Mouse (Mus musculus): ENCODE measurements around the gene Prdx6. TPM values are rescaled to one million over a fixed set of nuclear protein-coding genes. Genes with fewer than 3 reads are reported as not detected.
"Not testable (repeated sequence)": the region's sequence is repeated elsewhere in the genome, so short reads cannot be mapped to it uniquely, and the experiment has no call there.

The Prdx6 gene
- total RNA-seq, 2 experiments from 2014 or later: 300 to 347 TPM

GRCm38 (mm10) chr1:161252365-161252764, 1.3 kb upstream of the Prdx6 start:
- no peak for DNase-seq (ENCODE audit: extremely low spot score in 1 of 2, low spot score in 1 of 2)

DNA sequence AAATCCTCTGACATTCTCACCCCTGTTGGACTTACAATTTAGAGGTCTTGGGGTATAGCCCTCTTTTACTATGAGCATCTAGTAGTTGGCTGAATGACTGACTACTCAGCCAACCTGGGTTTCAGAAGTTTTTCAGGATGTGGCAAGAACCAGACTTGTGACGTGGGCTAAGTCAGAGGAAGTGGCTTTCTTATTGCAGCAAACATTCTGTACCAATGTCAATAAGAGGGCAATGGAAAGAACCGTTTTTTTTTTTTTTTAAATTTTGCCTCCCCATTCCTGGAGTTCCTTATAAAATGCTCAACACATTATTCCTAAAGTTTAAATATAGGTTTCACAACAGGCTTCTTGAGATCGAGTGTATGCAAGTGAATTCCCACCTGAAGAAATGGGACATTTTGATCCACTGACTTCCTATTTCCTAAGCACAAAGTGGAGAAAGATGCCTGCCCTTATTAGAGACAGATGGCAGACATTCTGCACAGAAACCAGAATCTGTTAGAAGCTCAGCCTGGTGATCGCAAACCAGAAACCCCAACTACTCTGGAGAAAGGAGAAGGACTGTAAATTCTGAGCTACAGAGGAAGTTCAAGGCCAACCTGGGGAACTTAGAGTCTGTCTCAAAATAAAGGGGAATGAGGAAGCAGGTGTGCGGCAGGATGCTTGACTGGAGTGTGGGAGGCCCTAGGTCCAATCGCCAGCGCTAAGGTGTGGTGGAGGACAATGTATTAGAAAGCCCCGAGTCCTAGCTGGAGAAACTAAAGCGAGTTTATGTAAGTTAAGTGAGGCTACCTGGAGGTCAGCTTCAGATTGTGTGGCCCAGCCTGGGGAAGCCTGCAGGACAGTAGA, 622 bp upstream of the Prdx6 start:
- no peak for DNase-seq (ENCODE audit: extremely low spot score in 1 of 2, low spot score in 1 of 2)

GRCm38 (mm10) chr1:161250031-161250603, 902 bp downstream of the Prdx6 start:
- DNase-seq (ENCODE audit: extremely low spot score in 1 of 2, low spot score in 1 of 2): peak; percentile 13 to 33

GRCm38 (mm10) chr1:161249442-161249841, 1.6 kb downstream of the Prdx6 start:
- DNase-seq (ENCODE audit: extremely low spot score in 1 of 2, low spot score in 1 of 2): no peak

GRCm38 (mm10) chr1:161248685-161249084, 2.3 kb downstream of the Prdx6 start:
- no peak for DNase-seq (ENCODE audit: extremely low spot score in 1 of 2, low spot score in 1 of 2)

GRCm38 (mm10) chr1:161247643-161248580, 3.1 kb downstream of the Prdx6 start:
- no peak for DNase-seq (ENCODE audit: extremely low spot score in 1 of 2, low spot score in 1 of 2)

GRCm38 (mm10) chr1:161247176-161247575, 3.8 kb downstream of the Prdx6 start:
- DNase-seq (ENCODE audit: extremely low spot score in 1 of 2, low spot score in 1 of 2): no peak

- DNase-seq (ENCODE audit: extremely low spot score in 1 of 2, low spot score in 1 of 2): no peak
Observed at GRCm38 (mm10) chr1:161237750-161238149, 13.3 kb downstream of the Prdx6 start.

- no peak for DNase-seq (ENCODE audit: extremely low spot score in 1 of 2, low spot score in 1 of 2)
Observed at GRCm38 (mm10) chr1:161237339-161237738, 13.7 kb downstream of the Prdx6 start.

DNA sequence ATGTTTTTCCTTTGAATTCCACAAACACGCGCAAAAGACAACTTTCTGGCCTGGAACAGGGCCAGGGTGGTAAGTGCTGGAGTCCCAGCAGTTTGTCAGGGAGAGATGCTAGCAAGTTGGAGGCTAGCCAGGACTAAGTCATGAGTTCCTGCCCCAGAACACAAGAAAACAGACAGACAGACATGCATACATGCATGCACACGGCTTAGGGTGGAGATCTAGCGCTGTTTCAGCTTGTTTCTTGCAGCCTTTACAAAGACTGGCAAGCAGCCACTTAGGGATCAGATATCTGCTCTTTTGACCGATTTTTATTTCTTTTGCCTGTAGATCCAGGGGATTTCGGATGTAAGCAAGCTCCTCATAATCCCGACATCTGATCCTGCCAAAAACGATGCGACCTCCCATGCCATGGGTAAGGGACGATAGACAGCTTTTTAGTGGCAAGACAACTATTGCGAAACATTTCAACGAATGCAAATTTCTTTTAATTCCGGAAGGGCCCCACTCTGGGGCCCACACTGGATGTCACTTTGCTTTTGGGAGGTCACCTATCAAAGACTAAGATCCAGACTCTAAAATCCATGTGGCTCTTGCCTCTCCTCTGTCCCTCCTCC, 17.7 kb downstream of the Prdx6 start:
- no peak for DNase-seq (ENCODE audit: extremely low spot score in 1 of 2, low spot score in 1 of 2)

DNA sequence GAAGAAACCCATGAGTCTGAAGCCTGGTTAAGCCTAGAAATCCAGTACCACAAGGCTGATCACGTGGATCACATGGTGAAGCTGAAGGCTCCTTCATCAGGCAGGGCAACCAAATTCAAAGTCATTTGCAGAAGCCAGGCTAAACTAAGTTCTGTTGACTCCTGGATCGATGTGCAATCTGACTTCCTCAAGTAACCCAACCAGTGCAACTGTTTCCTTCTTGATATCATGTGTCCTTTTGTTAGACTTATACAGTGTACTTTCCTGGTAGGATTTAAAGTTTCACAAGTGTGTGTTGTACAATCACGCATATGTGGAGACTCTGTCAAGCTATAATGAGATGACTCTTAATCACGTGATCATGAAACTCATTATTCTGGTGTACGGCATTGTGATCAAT, 18.8 kb downstream of the Prdx6 start:
- DNase-seq (ENCODE audit: extremely low spot score in 1 of 2, low spot score in 1 of 2): no peak

DNA sequence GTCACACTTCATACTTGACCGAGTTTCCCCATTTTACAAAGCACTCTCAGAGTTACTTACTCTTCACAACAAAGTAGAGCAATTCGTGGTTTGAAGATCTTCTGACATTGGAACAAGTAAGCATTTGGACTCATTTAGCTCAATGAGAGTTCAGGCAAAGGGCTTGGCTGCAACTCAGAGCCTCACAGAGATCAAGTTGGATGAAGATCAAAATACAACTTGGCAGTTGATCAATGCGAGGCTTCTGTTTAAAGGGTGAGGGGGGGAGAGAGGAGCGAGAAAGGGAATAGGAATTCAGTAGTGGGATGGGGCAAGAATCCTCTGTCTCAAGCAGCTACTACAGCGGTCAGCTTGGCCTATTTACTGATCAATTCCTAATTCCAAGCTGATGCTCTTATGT, 26.2 kb downstream of the Prdx6 start:
- DNase-seq (ENCODE audit: extremely low spot score in 1 of 2, low spot score in 1 of 2): no peak

DNA sequence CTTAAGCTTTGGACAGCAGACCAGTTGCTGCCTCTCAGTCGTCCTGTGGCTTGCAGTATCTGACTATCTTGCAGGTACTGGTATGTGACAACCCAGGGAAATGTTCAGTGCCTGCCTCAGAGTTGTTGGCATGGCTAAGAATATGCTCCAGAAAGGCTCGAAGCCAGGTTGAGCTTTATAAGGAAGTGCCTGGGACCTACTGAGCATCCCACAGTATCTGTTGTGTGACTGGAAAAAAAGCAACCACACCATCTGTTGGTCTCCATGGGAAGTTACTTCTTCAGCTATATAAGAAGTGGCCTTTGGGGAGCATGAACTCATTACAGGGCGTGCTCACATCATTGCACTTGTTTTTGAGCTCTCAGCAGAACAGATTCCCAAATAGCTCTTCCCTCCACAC, 31.2 kb downstream of the Prdx6 start:
- DNase-seq (ENCODE audit: extremely low spot score in 1 of 2, low spot score in 1 of 2): no peak

DNA sequence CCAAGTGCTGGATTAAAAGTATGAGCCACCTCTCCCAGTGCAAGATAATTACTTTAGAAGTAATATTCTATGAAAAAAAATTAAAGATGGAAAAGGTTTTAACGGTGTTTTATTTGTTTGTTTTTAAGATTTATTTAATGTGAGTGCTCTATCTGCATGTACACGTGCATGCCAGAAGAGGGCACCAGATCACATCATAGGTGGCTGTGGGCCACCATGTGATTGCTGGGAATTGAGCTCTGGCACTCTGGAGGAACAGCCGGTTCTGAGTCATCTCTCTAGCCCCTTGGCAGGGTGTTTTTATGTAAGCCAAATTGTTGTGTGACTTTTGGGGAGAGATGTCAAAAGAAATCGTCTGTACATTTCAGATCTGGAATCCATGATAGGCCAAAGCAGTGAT, 36.6 kb downstream of the Prdx6 start:
- no peak for DNase-seq (ENCODE audit: extremely low spot score in 1 of 2, low spot score in 1 of 2)

DNA sequence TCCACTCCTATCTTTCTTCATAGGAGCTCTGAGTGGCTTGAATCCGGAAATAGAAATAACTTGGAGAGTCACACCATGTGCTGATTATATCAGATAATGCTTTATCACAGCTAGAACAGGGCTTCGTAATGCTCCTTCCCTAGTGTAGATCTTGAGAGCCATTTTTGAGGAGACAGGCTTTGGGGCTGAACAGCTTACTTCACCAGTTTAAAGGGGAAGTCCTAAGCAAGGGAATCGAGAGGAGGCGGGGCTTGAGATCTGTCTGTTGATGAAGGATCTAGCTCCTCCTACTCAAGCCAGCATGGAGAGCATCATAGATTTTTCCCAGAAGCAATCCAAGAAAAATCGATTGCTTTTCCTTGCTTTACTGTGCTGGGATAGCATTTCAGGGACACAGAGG, 51.2 kb downstream of the Prdx6 start:
- DNase-seq (ENCODE audit: extremely low spot score in 1 of 2, low spot score in 1 of 2): no peak

GRCm38 (mm10) chr1:161196364-161196763, 54.7 kb downstream of the Prdx6 start:
- DNase-seq (ENCODE audit: extremely low spot score in 1 of 2, low spot score in 1 of 2): not testable (repeated sequence)

DNA sequence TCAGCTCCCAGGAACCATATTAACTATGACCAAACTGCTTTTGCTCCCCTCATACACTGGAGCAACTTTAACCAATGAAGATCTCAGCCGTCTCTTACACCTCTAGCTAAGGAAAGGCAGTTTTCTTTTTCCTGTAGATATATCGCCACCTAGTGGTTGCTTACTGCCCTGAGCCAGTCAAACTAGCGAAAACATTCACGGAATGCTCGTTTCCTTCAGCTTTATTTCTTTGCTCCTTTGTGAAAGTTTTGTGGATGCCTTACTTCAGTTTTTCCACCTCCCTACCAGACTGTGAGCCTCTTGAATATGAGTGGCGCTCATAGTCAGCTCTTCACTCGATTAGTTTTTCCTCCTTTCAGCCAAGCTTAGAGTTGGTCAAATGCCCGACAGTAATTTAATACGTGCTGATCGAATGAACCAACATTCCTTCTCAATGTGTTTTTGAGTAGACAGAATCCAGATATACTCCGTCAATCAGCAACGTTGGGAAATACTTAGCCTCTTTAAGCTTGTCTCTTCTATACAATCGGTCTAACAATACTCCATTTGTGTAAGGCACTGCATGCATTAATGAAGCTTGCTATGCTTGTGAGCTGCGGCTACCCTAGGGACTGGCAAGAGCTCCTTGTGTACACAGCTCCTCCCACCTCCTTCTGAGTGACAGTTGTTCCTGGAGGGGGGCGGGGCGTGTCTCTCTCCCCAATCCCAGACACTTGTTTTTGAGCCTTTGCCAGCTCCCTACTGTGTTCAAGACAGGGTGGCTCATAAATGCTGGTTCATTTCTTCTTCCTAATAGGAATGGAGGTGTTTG, 55.3 kb downstream of the Prdx6 start:
- peak; percentile 21 to 59 for DNase-seq (ENCODE audit: extremely low spot score in 1 of 2, low spot score in 1 of 2)

GRCm38 (mm10) chr1:161190253-161190910, 60.6 kb downstream of the Prdx6 start:
- DNase-seq (ENCODE audit: extremely low spot score in 1 of 2, low spot score in 1 of 2): no peak

Measured in layer of hippocampus, postnatal 25 days (tissue).